Mouse (Mus musculus) stomach, postnatal 0 days (tissue): ENCODE data around the gene Nqo1.

Experiments
- CTCF ChIP-seq: IDR thresholded peaks from 2 replicates; pipeline ENCODE4 v1.5.1; 2016; ENCODE audit warnings: antibody characterized with exemption, low read depth, mild to moderate bottlenecking, moderate library complexity
- EP300 ChIP-seq: optimal IDR thresholded peaks from 2 replicates; pipeline ENCODE3; 2016; ENCODE audit warnings: antibody characterized with exemption

- TF ChIP-seq CTCF = no peak
- TF ChIP-seq EP300 = no peak
These were observed 46.6 kb upstream of the Nqo1 start for GRCm38 (mm10) chr8:107449655-107450054.
